Mouse (Mus musculus): ENCODE results near the gene 1700113H08Rik.

Gene 1700113H08Rik

GRCm38 (mm10) chr10:87084236-87084635, 26.4 kb downstream of the 1700113H08Rik start:
- DNase-seq, result no peak

- DNase-seq, result no peak
These were observed 29.8 kb downstream of the 1700113H08Rik start for GRCm38 (mm10) chr10:87087646-87088045.

GRCm38 (mm10) chr10:87094249-87094648, 36.4 kb downstream of the 1700113H08Rik start:
- DNase-seq, result peak; percentile 14

- no peak for DNase-seq
These were observed 40.9 kb downstream of the 1700113H08Rik start for GRCm38 (mm10) chr10:87098722-87099121.

GRCm38 (mm10) chr10:87100668-87101067, 42.8 kb downstream of the 1700113H08Rik start:
- DNase-seq, result no peak

GRCm38 (mm10) chr10:87101265-87101950, 43.6 kb downstream of the 1700113H08Rik start:
- DNase-seq, result no peak

- DNase-seq, result no peak
These were observed 44.1 kb downstream of the 1700113H08Rik start for GRCm38 (mm10) chr10:87101951-87102320.

GRCm38 (mm10) chr10:87102455-87102854, 44.6 kb downstream of the 1700113H08Rik start:
- DNase-seq, result no peak

GRCm38 (mm10) chr10:87103286-87103685, 45.4 kb downstream of the 1700113H08Rik start:
- DNase-seq, result no peak

GRCm38 (mm10) chr10:87107565-87108297, 49.9 kb downstream of the 1700113H08Rik start:
- peak; percentile 31 for DNase-seq

GRCm38 (mm10) chr10:87108333-87108732, 50.5 kb downstream of the 1700113H08Rik start:
- DNase-seq, result peak; percentile 7

- DNase-seq, result no peak
These were observed 51.4 kb downstream of the 1700113H08Rik start for GRCm38 (mm10) chr10:87109038-87109771.

GRCm38 (mm10) chr10:87110909-87111308, 53.1 kb downstream of the 1700113H08Rik start:
- DNase-seq, result no peak

- DNase-seq, result no peak
These were observed 67.2 kb downstream of the 1700113H08Rik start for GRCm38 (mm10) chr10:87125094-87125493.

- DNase-seq, result peak; percentile 10
These were observed 68.5 kb downstream of the 1700113H08Rik start for GRCm38 (mm10) chr10:87126186-87126824.

GRCm38 (mm10) chr10:87151050-87151449, 93.2 kb downstream of the 1700113H08Rik start:
- no peak for DNase-seq

GRCm38 (mm10) chr10:87153731-87154505, 96.1 kb downstream of the 1700113H08Rik start:
- DNase-seq, result no peak

- no peak for DNase-seq
These were observed 101.9 kb downstream of the 1700113H08Rik start for GRCm38 (mm10) chr10:87159781-87160180.

- no peak for DNase-seq
These were observed 138.4 kb downstream of the 1700113H08Rik start for GRCm38 (mm10) chr10:87196123-87196756.

- DNase-seq, result no peak
These were observed 140.9 kb downstream of the 1700113H08Rik start for GRCm38 (mm10) chr10:87198720-87199119.

- no peak for DNase-seq
These were observed 151.6 kb downstream of the 1700113H08Rik start for GRCm38 (mm10) chr10:87209466-87209865.

GRCm38 (mm10) chr10:87211046-87211445, 153.2 kb downstream of the 1700113H08Rik start:
- no peak for DNase-seq

Data from lung, postnatal 36 days (tissue).